In the genomic region with DNA sequence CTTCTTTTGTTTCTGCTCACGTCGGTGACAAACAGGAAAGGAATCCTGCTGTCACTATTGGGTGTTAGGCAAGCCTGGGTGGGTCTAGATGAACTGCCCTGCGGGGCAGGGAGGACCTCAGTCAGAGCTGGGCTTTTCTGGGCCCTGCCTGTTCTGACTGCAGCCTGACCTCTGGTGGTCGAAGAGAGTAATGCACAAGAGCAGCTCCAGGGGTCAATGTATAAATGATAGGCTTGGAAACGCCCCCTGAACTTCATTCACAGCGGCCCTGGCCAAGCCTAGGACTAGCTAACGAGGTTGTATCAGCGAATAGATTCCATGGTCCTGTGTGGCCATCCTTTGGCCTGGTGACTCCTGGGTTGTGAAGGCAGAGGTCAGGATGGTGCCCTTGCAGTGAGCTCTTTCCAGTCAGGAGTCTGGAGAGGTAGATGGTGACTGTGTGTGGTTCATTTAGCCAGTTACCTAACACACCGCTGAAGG, we compare ENCODE assay signal across 8 mouse cellular contexts. TPM values are rescaled to one million over a fixed set of nuclear protein-coding genes. Genes with fewer than 3 reads are reported as not detected.
A peak's percentile ranks its signal among the peaks of the same experiment; 100 is the strongest.
DNase-seq lines count a peak whose midpoint lies in the region; ATAC-seq lines count a peak whose summit lies in the region.

No protein-coding gene starts in this region.

- no peaks in the 10 kb centered on the region for H3K27me3 ChIP-seq in intestine, embryonic 16.5 days (replicated peaks; ENCODE audit: control insufficient read depth, insufficient read depth, low read length)
- H3K27me3 ChIP-seq in midbrain, embryonic 11.5 days (ENCODE audit: control insufficient read depth, insufficient read depth, low read length) = no peaks in the 10 kb centered on the region

- intact Hi-C loops in left cerebral cortex, postnatal 36 days (cut with DNase I) = loop anchor here (1.0 to 5.0 kb wide), 3 partner anchors 83 to 433 kb away; partner anchors contain the start of gene Frmd6

- no peak overlapping the region for H3K4me3 ChIP-seq in intestine, embryonic 16.5 days (ENCODE audit: low read length)
- H3K4me3 ChIP-seq in midbrain, embryonic 11.5 days (ENCODE audit: low read depth, low read length) = no peak overlapping the region

- peak; percentile 54 for DNase-seq in adrenal gland, adult 8-10 months
- DNase-seq in embryo, embryonic 11.5 days (ENCODE audit: low read depth, low spot score) = peak; percentile 71
- peak; percentile 47 for DNase-seq in gonadal fat pad, adult 2 months (ENCODE audit: low read depth)
- DNase-seq in left cerebral cortex, postnatal 36 days (ENCODE audit: low spot score in 2 of 2) = peak; percentile 66 to 67
- DNase-seq in midbrain, embryonic 11.5 days (ENCODE audit: low spot score, missing footprints) = peak; percentile 98
- peak; percentile 42 to 51 for DNase-seq in right cerebral cortex, postnatal 36 days (ENCODE audit: low spot score in 2 of 2)
- peak; percentile 74 to 85 for DNase-seq in urinary bladder, postnatal 4 days (ENCODE audit: low spot score in 2 of 2)

- no peak overlapping the region for H3K9ac ChIP-seq in intestine, embryonic 16.5 days (ENCODE audit: low read depth, low read length)
- H3K9ac ChIP-seq in midbrain, embryonic 11.5 days (ENCODE audit: low read length) = no peak overlapping the region

- WGBS in intestine, embryonic 16.5 days = 13% methylated on average over 9 of the region's 9 CpGs
- 12% methylated on average over 9 of the region's 9 CpGs for WGBS in midbrain, embryonic 11.5 days

- no peaks in the 10 kb centered on the region for H3K36me3 ChIP-seq in intestine, embryonic 16.5 days (ENCODE audit: control insufficient read depth, insufficient read depth, low read length)
- H3K36me3 ChIP-seq in midbrain, embryonic 11.5 days (ENCODE audit: control insufficient read depth, insufficient read depth, low read length) = no peaks in the 10 kb centered on the region

- peak; percentile 62 for ATAC-seq in intestine, embryonic 16.5 days
- peak; percentile 61 for ATAC-seq in midbrain, embryonic 11.5 days (ENCODE audit: low FRiP score)

- no peaks in the 10 kb centered on the region for H3K9me3 ChIP-seq in intestine, embryonic 16.5 days (ENCODE audit: control insufficient read depth, low read length)
- H3K9me3 ChIP-seq in midbrain, embryonic 11.5 days (ENCODE audit: control insufficient read depth, low read length) = no peaks in the 10 kb centered on the region

- H3K4me2 ChIP-seq in intestine, embryonic 16.5 days (ENCODE audit: low read depth, low read length) = no peak overlapping the region
- no peak overlapping the region for H3K4me2 ChIP-seq in midbrain, embryonic 11.5 days

- H3K4me1 ChIP-seq in intestine, embryonic 16.5 days (ENCODE audit: control insufficient read depth, insufficient read depth, low read length) = no peaks in the 10 kb centered on the region
- peaks cover 5% of the 10 kb centered on the region; the same call in 1 of the 2 replicates for H3K4me1 ChIP-seq in midbrain, embryonic 11.5 days (ENCODE audit: control insufficient read depth, insufficient read depth, low read length)

- no peak overlapping the region for H3K27ac ChIP-seq in intestine, embryonic 16.5 days (ENCODE audit: low read length)
- H3K27ac ChIP-seq in midbrain, embryonic 11.5 days (ENCODE audit: low read depth, low read length) = no peak overlapping the region

RNA-seq across cellular contexts. Expression of gene Actr10, which starts 27.4 kb away (rescaled TPM):
- 100 to 1,000 TPM; 177 to 222 (median 203) TPM for total RNA-seq in adrenal gland, adult 8-10 months (2022)
- polyA plus RNA-seq in gonadal fat pad, adult 2 months (2012; rRNA removed) = 40.0 and 40.4 TPM in 2 replicates
- polyA plus RNA-seq in intestine, embryonic 16.5 days (2015; fragmentation: Nextera tagmentation; extraction: Ambion mirVana) = 205 and 213 TPM in 2 replicates
- 100 to 1,000 TPM; 146 to 163 TPM for total RNA-seq in left cerebral cortex, postnatal 36 days (2021)
- polyA plus RNA-seq in midbrain, embryonic 11.5 days (2014; fragmentation: Nextera tagmentation; extraction: Ambion mirVana) = 275 and 291 TPM in 2 replicates

Comparison
In these comparisons a context has a peak if more than half of its experiments do, and no peak if none do; other contexts are left out.
1. DNase-seq: peak in every context shown above with its lines; median percentile 98 in midbrain, embryonic 11.5 days; 80 in urinary bladder, postnatal 4 days; 71 in embryo, embryonic 11.5 days; 66 in left cerebral cortex, postnatal 36 days; 54 in adrenal gland, adult 8-10 months; 47 in gonadal fat pad, adult 2 months; 46 in right cerebral cortex, postnatal 36 days.